Mouse (Mus musculus) olfactory bulb, adult 2 months (tissue): ENCODE data around the gene Limk2.

Experiments
- CTCF ChIP-seq: fragments of 200-500 bp; IDR thresholded peaks from 2 replicates; pipeline ENCODE4 v1.5.1; 2012; ENCODE audit warnings: low read depth, mild to moderate bottlenecking, low read length, moderate library complexity; ENCODE audit not compliant: insufficient read depth
- POLR2A ChIP-seq: fragments of 200-500 bp; IDR thresholded peaks from 2 replicates; pipeline ENCODE4 v1.6.1; 2012; ENCODE audit warnings: mild to moderate bottlenecking, low read depth, low read length, moderate library complexity; ENCODE audit not compliant: insufficient read depth

DNA sequence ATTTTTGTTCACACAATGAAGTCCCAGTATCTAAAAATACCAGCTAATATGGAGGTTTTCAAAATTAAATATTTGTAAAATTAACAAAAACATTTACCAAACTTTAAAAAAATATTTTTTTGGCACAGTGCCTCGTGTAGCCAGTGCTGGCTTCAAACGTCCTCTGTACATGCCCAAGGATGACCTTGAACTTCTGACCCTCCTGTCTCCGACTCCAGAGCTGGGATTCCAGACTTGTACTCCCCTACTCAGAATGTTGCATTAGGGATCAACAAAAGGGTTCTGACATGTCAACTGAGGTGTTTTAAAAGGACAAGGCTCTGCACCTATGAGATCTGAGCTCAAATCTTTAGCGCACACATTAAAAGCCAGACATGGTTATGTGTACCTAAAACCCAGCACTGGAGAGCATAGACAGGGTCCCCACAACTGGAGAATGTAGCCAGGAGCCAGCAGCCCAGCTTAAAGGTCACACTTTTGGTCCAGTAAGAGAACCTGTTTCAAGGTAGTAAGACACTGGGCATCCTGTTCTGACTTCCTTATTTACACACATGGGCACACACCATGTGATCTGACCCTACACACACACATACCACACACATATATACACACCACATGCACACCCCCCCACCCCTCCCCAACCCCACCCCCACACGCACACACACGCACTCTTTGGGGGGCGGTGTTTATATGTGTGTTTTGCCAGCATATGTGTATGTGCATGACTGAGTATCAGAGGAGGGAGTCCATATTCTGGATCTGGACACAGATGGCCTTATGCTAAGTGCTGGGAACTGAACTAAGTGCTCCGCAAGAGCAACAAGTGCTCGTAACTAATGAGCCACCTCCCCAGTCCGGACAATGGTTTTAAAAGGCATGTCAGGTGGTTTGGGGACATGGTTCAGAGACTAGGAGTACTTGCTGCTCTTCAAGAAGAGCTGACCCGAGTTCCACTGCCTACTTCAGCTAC is 79.9 kb downstream of the Limk2 start:
- no peak for TF ChIP-seq POLR2A
- no peak for TF ChIP-seq CTCF
